Mouse (Mus musculus) macrophage (primary cell): ENCODE results near the gene Trp53i11. TPM values are rescaled to one million over a fixed set of nuclear protein-coding genes. Genes with fewer than 3 reads are reported as not detected.

Experiments used
- H3K27ac ChIP-seq: fragments of 350-480 bp; formaldehyde crosslinking; 2 replicates; pipeline ENCODE4 v1.9.0; 2021
- H3K36me3 ChIP-seq: fragments of 350-480 bp; formaldehyde crosslinking; 2 replicates; pipeline ENCODE4 v1.9.0; 2021; ENCODE audit errors: inconsistent target
- H3K4me3 ChIP-seq: fragments of 350-480 bp; formaldehyde crosslinking; 2 replicates; pipeline ENCODE4 v1.9.0; 2021; ENCODE audit errors: inconsistent target
- H3K79me2 ChIP-seq: fragments of 350-480 bp; formaldehyde crosslinking; 2 replicates; pipeline ENCODE4 v1.9.0; 2021; ENCODE audit errors: inconsistent target
- WGBS: methylation state at CpG from one replicate; pipeline ENCODE4 v1.1.7; 2026; ENCODE audit warnings: inconsistent platforms; ENCODE audit not compliant: missing documents; 5-methylcytosine and 5-hydroxymethylcytosine counted together
- polyA plus RNA-seq: library from polyadenylated mRNA; stranded (reverse); fragments of 250-400 nt; gene quantifications from 3 replicates; pipeline ENCODE4 v1.2.4, GENCODE M21; 2018; ENCODE audit warnings: inconsistent platforms
- total RNA-seq, 78 experiments: library from RNA; depleted of rRNA; stranded (reverse); fragments of 250-400 nt; gene quantifications; 1 replicate in 9 of 78; 2 replicates in 24 of 78; 3 replicates in 43 of 78; 4 replicates in 2 of 78; pipeline ENCODE4 v1.2.4; 2018; ENCODE audit warnings: inconsistent platforms in 56 of 78

Trp53i11 gene
- total RNA-seq (2018; cell fraction: chromatin; rRNA removed): 1 to 10 TPM in 5 of 26 experiments, under 1 TPM in 5, not detected in 16; 0.26 to 5.1 (median 0.96) TPM
- 1 to 10 TPM in 13 of 26 experiments, under 1 TPM in 13; 0.18 to 2.3 (median 0.99) TPM for total RNA-seq (2018; cell fraction: cytosol; rRNA removed)
- 1 to 10 TPM in 11 of 26 experiments, under 1 TPM in 7, not detected in 8; 0.20 to 7.0 (median 1.2) TPM for total RNA-seq (2018; cell fraction: nucleus; rRNA removed)
- polyA plus RNA-seq: 0.30 to 0.41 TPM (median 0.37 TPM) in 3 replicates

DNA sequence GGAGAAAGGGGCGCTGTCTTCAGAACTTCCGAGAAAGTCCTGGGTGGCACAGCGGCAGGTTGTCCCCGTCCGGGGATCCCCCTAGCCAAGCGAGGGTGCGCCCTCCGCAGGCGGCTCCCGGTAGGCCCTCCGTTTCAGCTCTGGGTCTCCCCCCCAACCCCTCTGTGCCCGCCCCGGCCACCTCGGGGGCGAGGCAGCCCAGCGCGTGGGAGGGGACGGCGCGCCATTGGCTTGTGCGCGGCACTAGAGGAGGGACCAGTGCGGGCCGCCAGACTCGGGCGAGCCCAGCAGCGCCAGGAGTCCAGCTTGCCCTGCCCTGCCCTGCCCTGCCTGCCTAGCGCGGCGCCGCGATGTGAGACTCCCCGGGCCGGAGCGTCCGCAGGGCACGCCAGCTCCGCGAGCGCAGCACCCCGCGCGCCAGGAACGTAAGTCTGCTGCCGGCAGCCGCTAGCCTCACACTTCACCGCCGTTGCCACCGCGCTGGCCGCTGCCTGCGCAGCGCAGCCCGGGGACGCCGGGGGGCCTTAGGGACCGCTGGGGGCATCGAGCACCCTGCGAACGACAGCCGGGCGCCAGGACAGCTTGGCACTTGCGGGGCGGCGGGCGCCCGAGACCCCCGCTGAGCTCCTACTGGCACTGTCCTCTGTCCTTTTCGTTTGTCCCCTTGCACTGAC, at the start of gene Trp53i11:
Gene Trp53i11 (plus strand): TSS at position 226 of the 674 bp plus-strand sequence.
- no peaks in the 10 kb centered on the region for H3K36me3 ChIP-seq
- H3K79me2 ChIP-seq: no peaks in the 10 kb centered on the region
- peak within 1 kb of the TSS; percentile 16 for H3K4me3 ChIP-seq
- 2% methylated on average over 67 of the region's 69 CpGs for WGBS
- no peak within 1 kb of the TSS for H3K27ac ChIP-seq

DNA sequence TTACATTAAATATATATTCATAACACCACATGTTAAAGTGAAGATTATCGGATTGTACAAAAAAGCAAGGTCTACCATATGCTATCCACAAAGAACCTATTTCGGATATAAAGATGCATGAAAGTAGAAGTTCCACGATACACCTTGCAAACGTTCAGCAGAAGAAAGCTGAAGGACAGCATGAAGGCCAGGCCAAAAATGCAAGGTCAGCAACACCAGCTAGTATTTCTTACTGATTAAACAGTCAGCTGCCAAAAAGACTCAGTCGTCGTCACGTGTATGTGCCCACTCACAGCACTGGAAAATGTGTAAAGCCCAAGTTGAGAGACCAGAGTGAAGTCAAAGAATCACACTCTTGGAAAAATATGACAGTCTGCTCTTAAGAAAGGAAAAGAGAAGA, 47.9 kb upstream of the Trp53i11 start:
- Histone ChIP-seq H3K79me2 (no peaks in the 10 kb centered on the region), H3K4me3 (no peak overlapping the region), H3K36me3 (no peaks in the 10 kb centered on the region), H3K27ac (no peak overlapping the region)
- WGBS: 96% methylated on average over 7 of the region's 7 CpGs

DNA sequence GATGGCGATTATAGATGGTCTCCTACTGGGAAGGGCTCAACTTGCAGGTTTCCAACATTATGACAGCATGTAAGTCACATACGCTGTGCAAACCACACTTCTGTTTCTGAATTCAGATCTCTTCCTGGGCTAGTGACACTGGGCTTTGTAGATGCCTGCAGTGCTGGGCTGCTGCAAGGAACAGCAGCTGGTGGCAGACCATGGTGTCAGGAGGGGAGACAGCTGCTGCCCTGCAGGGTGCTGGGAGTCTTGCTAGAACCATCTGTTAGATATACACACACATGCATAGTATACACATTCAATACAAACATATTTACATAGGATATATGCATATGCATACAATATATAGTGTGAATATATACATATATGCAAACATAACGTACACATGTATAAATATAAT, 46.0 kb upstream of the Trp53i11 start:
- WGBS: 87% methylated on average over 3 of the region's 3 CpGs
- Histone ChIP-seq H3K79me2 (no peaks in the 10 kb centered on the region), H3K36me3 (no peaks in the 10 kb centered on the region), H3K27ac (no peak overlapping the region), H3K4me3 (no peak overlapping the region)

DNA sequence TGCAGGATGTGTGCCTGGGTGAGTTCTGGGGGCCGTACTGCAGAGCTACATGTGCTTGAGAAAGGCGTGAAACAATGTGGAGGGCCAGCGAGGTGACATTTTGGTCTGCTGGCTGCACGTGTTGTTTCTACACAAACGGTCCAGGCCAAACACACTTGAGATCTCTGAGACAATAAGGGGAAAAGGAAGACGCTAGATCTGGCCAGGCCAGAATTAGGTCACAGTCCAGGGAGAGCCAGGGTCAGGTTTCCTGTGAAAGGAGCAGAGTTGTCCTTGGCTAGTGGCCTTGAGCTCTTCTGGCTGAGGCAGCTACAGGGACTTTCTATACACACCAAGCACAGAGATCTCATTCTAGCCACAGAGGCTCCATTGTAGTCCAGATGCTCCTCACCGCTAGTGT, 44.7 kb upstream of the Trp53i11 start:
- H3K4me3 ChIP-seq: no peak overlapping the region
- H3K36me3 ChIP-seq: no peaks in the 10 kb centered on the region
- no peaks in the 10 kb centered on the region for H3K79me2 ChIP-seq
- no peak overlapping the region for H3K27ac ChIP-seq
- WGBS: 94% methylated on average over 7 of the region's 7 CpGs

DNA sequence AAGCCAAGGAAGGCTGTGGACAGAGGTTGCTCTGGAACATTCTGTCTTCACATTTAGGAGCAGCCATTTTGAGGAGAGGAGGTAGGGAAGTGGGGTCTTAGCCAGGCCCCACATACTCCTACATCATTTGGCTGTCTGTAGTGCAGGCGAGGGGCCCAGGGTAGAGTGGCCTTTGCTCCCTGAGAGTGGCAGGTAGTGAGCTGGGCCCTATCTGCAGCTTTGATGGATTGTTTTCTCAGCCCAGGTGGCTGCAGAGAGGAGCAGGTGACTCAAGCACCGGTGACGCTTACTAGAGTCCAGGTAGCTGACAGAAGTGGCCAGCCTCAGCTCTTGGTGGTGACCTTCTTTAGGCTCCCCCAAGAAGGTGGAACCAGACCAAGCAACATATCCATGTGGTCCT, 43.2 kb upstream of the Trp53i11 start:
- no peak overlapping the region for H3K27ac ChIP-seq
- no peak overlapping the region for H3K4me3 ChIP-seq
- H3K36me3 ChIP-seq: no peaks in the 10 kb centered on the region
- 91% methylated on average over 3 of the region's 3 CpGs for WGBS
- no peaks in the 10 kb centered on the region for H3K79me2 ChIP-seq

DNA sequence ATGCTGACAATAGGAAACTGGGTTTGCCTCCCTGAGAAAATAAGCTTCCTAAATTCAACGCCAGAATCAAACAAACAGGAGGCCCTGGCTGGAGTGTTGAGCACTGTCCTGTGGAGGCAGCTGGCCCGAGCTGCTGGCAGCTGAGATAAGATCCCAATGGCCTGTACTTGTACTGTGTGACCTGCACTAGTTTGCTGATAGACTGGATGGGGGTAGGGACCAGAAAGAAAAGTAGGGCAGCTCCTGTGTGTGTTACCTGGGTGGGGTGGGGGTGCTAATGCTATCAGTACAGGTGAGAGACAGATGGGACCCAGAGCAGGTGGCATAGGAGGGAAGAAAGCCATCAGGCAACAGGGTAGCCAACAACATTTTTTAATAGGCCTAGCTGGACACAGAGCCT, 37.3 kb upstream of the Trp53i11 start:
- 81% methylated on average over 2 of the region's 2 CpGs for WGBS
- Histone ChIP-seq H3K79me2 (no peaks in the 10 kb centered on the region), H3K27ac (no peak overlapping the region), H3K4me3 (no peak overlapping the region), H3K36me3 (no peaks in the 10 kb centered on the region)

DNA sequence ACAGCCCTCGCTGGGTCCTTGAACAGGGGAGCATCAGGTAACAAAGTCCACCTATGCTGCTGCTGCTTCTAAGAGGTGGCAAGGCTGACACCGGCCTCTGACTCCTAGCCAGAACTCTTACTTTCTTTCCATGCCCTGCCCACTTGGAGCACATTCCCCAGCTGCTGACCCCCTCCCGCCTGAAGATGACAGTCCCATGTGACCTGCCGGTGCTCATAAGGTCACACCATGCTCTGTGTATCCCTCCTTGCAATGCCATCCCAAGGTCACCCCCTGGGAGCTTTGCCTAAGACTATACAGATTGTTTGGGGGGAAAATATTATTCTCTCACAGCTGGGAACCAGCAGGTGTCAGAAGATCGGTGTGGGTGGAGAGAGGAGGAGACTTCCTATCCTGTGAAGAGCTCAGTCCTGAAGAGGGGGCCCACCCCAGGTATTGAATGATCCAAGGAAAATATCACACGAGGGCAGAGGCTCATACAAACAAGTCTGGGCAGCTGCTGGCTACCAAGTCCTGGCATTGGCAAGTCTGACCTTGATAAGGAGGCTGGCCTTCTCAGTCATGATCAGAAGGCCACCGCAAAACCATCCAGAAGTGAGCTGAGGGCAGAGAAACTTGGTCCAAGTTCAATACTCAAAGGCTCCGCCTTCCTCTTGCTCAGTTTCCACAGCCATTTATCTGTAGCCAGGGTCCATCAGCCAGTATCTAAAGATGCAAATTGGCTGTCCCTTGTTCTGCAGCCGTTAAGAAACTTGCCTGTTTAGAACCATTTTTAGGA, 36.5 kb upstream of the Trp53i11 start:
- no peak overlapping the region for H3K4me3 ChIP-seq

DNA sequence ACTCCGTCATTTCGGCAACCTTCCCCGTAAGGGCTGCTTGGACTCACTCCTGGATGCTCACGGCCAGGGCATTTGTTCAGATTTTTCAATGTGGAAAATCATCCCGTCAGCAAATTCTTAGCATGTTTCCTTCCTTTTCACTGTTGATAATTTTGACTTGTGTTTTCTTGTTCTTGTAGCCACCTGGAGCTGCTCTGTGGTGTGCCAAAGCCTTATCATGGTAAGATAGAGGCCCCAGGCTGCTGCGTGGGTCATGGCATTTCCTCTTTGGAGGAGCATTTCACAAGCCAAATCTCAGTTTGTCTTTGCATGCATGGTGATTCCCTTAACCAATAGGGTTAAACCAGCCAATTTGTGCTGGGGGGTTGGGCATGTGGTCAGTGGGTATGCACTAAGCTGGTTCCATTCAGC, 35.2 kb upstream of the Trp53i11 start:
- no peak overlapping the region for H3K4me3 ChIP-seq
- WGBS: 55% methylated on average over 6 of the region's 6 CpGs
- H3K27ac ChIP-seq: no peak overlapping the region
- no peaks in the 10 kb centered on the region for H3K36me3 ChIP-seq
- no peaks in the 10 kb centered on the region for H3K79me2 ChIP-seq

More for the DNA sequence above, 36.5 kb upstream of the Trp53i11 start:
- Histone ChIP-seq H3K36me3 (no peaks in the 10 kb centered on the region), H3K79me2 (no peaks in the 10 kb centered on the region), H3K27ac (no peak overlapping the region)
- 79% methylated on average over 9 of the region's 9 CpGs for WGBS

DNA sequence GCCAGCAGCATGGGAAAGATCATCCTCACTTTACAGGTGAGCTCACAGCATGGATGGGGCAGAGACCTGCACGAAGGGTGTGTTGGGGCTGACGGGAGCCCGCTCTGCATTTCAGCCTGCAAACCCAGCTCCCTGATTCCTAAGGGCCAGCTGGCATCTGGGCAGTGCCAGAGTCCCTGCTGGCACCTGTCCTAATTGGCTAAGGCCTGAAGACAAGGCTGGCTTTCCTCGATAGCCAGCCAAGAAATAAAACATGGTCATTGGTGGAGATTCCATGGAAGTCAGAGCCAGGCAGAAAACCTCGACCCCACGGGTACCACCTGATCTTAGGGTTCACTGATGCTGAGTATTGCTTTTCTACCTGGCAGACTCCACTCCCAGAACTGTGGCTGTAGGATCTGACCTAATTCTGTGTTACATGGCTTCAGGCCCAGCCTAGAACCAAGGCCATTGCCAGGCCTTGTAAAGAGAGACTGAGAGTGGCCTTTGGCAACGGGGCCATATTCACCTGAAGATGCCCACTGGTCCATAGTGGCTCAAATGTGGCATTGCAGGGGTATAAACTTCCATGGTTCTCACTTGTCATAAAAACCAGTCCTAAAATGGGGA, 34.4 kb upstream of the Trp53i11 start:
- H3K36me3 ChIP-seq: no peaks in the 10 kb centered on the region
- H3K27ac ChIP-seq: no peak overlapping the region
- H3K79me2 ChIP-seq: no peaks in the 10 kb centered on the region
- no peak overlapping the region for H3K4me3 ChIP-seq
- WGBS: 87% methylated on average over 7 of the region's 7 CpGs

DNA sequence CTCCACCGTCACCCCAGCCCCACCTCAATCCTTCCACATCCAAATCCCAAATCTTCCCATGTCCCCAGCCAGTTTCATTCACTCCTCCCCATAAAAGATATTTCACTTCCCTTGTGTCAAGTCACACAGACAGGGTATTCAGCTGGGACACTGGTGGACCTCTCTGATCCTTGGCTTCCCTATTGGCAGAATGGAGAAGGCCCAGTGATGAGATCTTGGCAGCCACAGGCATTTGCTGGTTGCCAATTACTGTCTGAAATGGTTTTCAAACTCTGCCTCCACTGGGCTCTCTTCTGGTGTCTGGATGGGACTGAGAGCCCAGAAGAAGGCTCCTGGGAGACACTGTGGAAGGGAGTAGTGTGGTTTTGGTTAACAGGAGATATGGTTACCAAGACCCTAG, 33.5 kb upstream of the Trp53i11 start:
- Histone ChIP-seq H3K79me2 (no peaks in the 10 kb centered on the region), H3K4me3 (no peak overlapping the region), H3K36me3 (no peaks in the 10 kb centered on the region), H3K27ac (no peak overlapping the region)
- WGBS: 100% methylated on average over 1 of the region's 1 CpGs

DNA sequence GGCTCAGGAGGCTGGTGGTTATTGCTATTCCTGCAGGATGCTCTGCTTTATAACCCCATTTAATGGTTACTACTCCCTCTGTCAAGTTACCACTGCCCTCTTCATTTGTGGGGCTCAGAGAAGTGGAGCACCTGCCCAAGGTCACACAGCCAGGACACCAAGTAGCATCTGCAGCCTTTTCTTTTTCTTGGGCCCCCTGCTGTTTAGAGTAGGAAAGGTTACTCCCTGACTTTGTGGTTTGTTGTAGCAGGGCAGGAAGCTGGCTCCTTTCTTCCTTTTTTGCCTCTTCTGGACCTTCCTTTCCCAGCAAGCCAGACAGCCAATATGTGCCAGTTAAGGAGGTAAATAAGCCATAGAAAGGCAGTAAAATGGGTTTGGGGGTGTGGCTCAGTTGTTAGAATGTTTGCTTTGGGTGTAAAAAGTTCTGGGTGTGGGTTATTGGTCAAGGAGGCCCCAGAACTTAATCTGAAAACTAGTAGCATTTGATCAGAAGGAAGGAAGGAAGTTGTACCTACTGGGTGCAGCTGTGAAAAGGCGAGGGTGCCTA, 32.8 kb upstream of the Trp53i11 start:
- 10% methylated on average over 1 of the region's 1 CpGs for WGBS
- H3K79me2 ChIP-seq: no peaks in the 10 kb centered on the region
- no peak overlapping the region for H3K4me3 ChIP-seq
- no peaks in the 10 kb centered on the region for H3K36me3 ChIP-seq
- no peak overlapping the region for H3K27ac ChIP-seq

DNA sequence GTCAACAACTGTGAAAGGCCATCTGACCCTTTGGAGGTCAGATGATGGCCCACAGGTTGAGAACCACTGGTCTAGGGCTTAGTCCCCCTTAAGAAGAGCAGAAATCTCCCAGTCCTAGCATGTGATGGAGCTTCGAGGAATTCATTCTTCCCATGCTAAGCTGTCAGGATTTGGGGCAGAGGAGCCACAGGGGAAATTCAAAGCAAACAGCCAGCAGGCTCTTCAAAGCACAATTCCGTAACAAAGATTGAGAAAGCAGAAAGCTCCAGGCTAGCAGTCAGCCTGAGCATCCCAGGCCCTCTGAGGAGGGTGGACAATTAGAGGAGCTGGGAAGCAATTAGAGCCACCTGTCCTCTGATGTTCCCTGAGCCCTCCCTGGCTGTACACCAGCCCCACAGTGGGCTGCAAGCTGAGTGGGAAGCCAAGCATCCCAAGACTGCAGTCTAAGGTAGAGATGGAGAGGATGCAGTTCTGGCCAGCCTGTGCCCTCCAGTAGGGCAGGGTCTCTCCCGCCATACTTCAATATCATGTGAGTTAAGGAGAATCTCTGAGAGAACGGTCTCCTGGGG, 26.8 kb upstream of the Trp53i11 start:
- WGBS: 97% methylated on average over 4 of the region's 4 CpGs

DNA sequence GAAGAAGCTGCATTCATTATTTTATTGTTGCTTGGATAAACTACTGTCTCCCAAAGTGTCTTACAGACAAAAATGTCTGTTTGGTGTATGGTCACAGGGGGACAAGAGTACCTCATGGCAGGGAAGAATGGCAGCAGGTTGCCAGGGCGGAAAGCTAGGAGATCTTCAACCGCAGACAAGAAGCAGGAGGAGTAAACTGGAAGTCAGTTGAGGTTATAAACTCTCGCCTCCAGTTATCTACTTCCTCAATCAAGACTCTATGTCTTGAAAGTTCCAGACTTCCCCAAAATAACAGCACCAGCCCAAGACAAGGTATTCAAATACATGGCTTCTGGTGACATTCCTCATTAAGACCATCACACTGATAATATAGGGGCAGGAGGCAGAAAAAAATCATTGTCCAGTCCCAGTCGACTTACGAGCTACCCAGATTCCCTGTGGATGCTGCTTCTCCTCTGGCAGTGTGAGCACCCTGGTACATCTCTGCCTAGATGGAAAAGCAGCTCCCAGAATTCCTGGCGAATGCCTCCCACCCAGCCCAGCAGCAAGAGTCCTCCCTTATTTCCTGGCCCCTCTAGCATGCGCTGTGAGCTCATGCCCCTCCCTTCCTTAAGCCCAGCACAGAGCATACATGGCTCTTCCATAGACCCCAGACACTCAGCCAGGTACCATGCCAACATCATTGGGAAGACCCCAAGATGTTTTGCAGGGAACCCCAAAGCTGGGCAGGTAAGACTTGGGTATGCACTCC, 25.3 kb upstream of the Trp53i11 start:
- WGBS: 8% methylated on average over 7 of the region's 7 CpGs
- no peaks in the 10 kb centered on the region for H3K79me2 ChIP-seq

More for the DNA sequence above, 26.8 kb upstream of the Trp53i11 start:
- Histone ChIP-seq H3K27ac (no peak overlapping the region), H3K79me2 (no peaks in the 10 kb centered on the region), H3K36me3 (no peaks in the 10 kb centered on the region), H3K4me3 (no peak overlapping the region)

DNA sequence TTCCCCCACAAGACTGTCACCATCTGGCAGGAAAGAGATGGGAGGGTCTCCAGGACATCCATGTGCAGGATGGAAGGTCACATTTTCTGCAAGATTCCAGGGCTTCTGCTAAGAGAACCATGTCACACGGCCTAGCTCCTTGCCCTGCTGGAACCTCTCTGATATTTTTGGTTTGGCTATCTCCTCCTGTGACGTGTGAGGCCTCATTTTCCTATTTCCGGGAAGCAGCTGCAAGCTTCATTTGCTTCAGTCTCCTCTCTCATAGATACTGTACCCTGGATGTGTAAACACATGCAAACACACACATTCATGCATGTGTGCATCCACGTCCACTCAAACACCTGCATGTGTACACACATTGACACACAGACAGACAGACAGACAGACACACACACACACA, 24.6 kb upstream of the Trp53i11 start:
- no peaks in the 10 kb centered on the region for H3K79me2 ChIP-seq
- no peak overlapping the region for H3K4me3 ChIP-seq
- 85% methylated on average over 4 of the region's 4 CpGs for WGBS
- no peak overlapping the region for H3K27ac ChIP-seq
- no peaks in the 10 kb centered on the region for H3K36me3 ChIP-seq

More for the DNA sequence above, 25.3 kb upstream of the Trp53i11 start:
- no peak overlapping the region for H3K27ac ChIP-seq
- H3K36me3 ChIP-seq: no peaks in the 10 kb centered on the region
- no peak overlapping the region for H3K4me3 ChIP-seq
